Mouse (Mus musculus): Measurements from ENCODE around the gene Hrk. TPM values are rescaled to one million over a fixed set of nuclear protein-coding genes. Genes with fewer than 3 reads are reported as not detected.

Hrk gene
- polyA plus RNA-seq, 1 experiment from 2014 or later, result 4.0 TPM

DNA sequence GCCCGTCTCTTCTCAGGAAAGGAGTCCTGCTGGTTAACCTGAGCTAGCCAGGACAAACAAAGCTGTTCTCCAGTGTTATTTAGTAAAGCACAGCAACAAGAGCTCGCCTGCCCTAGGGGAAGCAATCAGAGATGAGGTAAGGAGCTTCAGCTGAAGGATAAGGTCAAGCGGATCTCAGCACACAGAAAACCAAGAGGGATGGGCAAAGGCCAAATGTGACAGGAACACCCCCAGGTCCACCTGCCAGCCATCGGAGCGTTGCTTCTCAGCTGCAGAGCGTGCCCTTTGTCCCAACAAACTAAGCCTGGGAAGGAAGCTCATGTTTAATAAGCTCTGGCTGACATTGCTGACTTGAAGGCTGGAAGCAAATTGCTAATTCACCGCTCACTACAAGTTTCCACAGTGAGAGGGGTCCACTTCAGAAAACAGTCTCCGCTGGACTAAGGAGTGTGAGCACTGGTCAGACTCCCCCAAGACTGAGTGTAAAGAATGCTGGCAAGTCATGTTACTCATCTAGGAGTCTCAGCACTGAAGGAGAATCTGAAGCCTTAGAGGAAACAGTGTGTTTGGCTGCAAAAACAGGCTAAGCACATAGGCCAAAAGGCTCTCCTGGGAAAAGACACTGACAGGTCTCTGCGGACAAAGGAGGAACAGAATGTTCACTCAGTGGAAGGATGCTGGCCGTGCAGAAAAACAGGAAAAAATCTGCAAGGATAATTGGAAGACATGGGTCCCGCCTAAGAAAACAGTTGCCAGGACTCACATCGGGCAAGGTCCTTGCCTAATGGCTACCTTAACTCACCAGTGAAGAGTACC lies 21.0 kb upstream of the Hrk start:
- Histone ChIP-seq H3K4me3 (replicated peaks) (no peak overlapping the region), H3K27ac (replicated peaks) (no peak overlapping the region), H3K4me2 (no peak overlapping the region), H3K9ac (replicated peaks) (no peak overlapping the region), H3K4me1 (peaks cover 49% of the 10 kb centered on the region), H3K36me3 (peaks cover 22% of the 10 kb centered on the region), H3K27me3 (replicated peaks) (no peaks in the 10 kb centered on the region), H3K9me3 (replicated peaks) (no peaks in the 10 kb centered on the region)
- 82% methylated on average over 12 of the region's 12 CpGs for WGBS
- no peak for ATAC-seq (ENCODE audit: low FRiP score)

DNA sequence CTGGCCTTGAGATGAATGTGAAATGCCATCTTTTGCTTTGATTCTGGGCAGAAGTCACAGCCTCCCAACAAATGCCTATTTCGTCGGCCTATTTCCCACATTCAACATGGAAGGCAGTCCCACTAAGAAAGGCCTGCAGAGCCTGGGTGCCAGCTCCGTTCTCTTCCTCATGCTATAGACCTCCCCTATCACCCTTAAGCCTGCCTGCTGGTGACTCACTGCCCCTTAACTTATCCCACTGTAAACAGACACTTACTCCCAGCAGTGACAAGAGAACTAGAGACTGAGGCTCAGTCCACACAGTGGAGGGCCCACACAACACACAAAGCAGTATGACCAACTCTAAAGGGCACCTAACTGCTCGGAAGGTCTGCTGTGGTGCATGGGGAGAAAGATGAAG lies 20.1 kb upstream of the Hrk start:
- 91% methylated on average over 4 of the region's 4 CpGs for WGBS
- no peak for ATAC-seq (ENCODE audit: low FRiP score)
- no peaks in the 10 kb centered on the region for H3K27me3 ChIP-seq (replicated peaks)
- H3K4me1 ChIP-seq, result peaks cover 49% of the 10 kb centered on the region
- H3K4me3 ChIP-seq (replicated peaks), result no peak overlapping the region
- H3K36me3 ChIP-seq, result peaks cover 18% of the 10 kb centered on the region
- no peaks in the 10 kb centered on the region for H3K9me3 ChIP-seq (replicated peaks)
- H3K27ac ChIP-seq (replicated peaks), result no peak overlapping the region
- no peak overlapping the region for H3K4me2 ChIP-seq
- H3K9ac ChIP-seq (replicated peaks), result no peak overlapping the region

DNA sequence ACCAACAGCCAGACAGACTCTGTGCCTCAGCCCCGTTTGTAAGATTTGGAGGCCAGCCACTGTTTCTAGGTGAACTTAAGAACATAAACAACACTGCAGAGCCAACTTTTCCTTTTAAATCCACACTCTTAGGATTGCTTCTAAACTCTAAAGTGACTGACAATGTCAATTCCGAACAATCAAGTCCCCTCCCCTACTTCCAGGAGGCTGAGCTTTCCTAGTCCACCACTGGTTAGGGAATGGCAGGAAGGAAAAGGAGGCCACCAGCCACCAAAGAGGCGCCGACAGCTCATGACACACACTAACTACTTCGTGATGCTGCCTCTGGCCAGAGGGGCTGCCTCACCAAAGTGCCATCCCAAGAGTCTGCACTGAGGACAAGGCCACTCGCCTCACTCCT lies 19.7 kb upstream of the Hrk start:
- no peaks in the 10 kb centered on the region for H3K27me3 ChIP-seq (replicated peaks)
- no peak overlapping the region for H3K9ac ChIP-seq (replicated peaks)
- no peak for ATAC-seq (ENCODE audit: low FRiP score)
- no peak overlapping the region for H3K4me2 ChIP-seq
- no peak overlapping the region for H3K27ac ChIP-seq (replicated peaks)
- H3K9me3 ChIP-seq (replicated peaks), result no peaks in the 10 kb centered on the region
- no peak overlapping the region for H3K4me3 ChIP-seq (replicated peaks)
- H3K4me1 ChIP-seq, result peaks cover 48% of the 10 kb centered on the region
- WGBS, result 85% methylated on average over 6 of the region's 6 CpGs
- H3K36me3 ChIP-seq, result peaks cover 18% of the 10 kb centered on the region

DNA sequence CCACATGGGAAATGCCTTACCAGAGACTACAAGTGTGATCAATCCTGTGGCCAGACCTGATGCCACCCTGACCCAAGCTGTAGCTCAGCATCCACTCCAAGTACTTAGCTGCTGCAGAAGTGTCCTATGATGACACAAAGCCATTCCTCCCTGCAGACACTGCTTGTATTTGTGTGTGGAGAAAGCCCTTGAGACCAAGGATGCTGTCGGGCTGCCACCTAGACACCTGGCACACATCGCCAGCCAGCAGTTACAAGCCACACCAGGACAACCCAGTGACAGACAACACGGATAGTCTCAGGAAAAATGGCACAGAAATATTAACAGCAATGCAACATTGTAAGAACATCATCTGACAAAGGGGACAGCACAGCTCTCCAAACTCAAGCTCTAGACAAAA lies 19.0 kb upstream of the Hrk start:
- Histone ChIP-seq H3K27ac (replicated peaks) (peak overlapping the region; percentile 45; the same call in 1 of the 2 replicates), H3K36me3 (peaks cover 18% of the 10 kb centered on the region), H3K4me2 (0 out of 2 replicates have a peak overlapping the region, but pooled peaks have one; percentile 15), H3K9me3 (replicated peaks) (no peaks in the 10 kb centered on the region), H3K27me3 (replicated peaks) (no peaks in the 10 kb centered on the region), H3K4me3 (replicated peaks) (no peak overlapping the region), H3K4me1 (peaks cover 50% of the 10 kb centered on the region), H3K9ac (replicated peaks) (no peak overlapping the region)
- ATAC-seq (ENCODE audit: low FRiP score), result no peak
- WGBS, result 64% methylated on average over 3 of the region's 3 CpGs

DNA sequence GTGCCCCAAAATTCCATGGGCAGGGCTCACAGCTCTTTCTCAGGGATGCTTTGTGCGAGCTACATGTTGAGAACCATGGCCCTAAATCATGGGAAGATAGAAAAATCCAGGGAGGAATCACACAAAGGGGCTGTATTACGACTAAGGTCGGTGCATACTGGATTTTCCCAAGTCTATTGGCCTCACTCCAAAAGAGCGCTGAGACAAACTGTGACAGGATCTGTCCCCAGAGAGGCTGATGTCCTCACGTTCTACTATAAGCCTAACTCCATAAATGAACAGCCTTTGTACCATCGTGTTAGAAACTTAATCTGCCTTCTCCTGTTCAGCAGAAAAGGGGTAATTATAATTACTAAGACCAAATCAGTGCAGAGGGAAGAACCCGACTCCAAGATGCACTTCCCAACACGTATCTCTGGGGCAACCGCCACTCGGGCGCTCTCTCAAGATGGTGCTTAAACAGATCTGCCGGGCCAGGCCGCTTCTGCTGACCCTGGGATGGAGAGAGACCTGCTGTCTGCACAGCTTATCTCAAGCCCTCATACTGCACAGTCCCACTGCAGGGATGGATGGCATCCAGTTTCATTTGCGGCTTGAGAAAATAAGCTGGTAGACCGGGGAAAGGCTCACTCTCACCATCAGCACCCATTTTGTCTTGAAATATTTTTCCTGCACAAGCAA lies 18.3 kb upstream of the Hrk start:
- H3K4me3 ChIP-seq (replicated peaks), result no peak overlapping the region
- ATAC-seq (ENCODE audit: low FRiP score), result no peak
- H3K9me3 ChIP-seq (replicated peaks), result no peaks in the 10 kb centered on the region
- H3K4me1 ChIP-seq, result peaks cover 50% of the 10 kb centered on the region
- H3K27ac ChIP-seq (replicated peaks), result peak overlapping the region; percentile 45; the same call in 1 of the 2 replicates
- H3K36me3 ChIP-seq, result peaks cover 13% of the 10 kb centered on the region
- 44% methylated on average over 15 of the region's 15 CpGs for WGBS
- H3K4me2 ChIP-seq, result peak overlapping the region; percentile 15; the same call in 1 of the 2 replicates
- H3K9ac ChIP-seq (replicated peaks), result no peak overlapping the region
- H3K27me3 ChIP-seq (replicated peaks), result no peaks in the 10 kb centered on the region

DNA sequence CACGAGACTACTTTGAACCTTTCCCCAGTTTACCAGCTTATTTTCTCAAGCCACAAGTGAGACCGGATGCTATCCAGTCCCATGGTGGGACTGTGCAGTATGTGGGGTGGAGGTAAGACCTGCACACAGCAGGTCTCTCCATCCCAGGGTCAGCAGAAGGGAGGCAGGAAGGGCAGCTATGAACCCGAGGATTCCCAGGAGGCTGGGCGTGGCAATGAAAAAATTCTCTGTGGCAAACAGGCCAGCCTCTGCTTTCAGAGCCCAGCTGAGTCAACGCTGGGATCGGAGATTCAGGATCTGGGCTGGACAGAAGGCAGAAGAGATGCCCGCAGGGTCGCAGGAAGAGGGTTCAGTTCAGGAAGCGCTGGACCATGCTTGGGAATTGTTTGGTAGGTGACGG lies 17.2 kb upstream of the Hrk start:
- Histone ChIP-seq H3K36me3 (peaks cover 6% of the 10 kb centered on the region), H3K4me1 (peaks cover 54% of the 10 kb centered on the region), H3K9me3 (replicated peaks) (no peaks in the 10 kb centered on the region), H3K27me3 (replicated peaks) (no peaks in the 10 kb centered on the region), H3K4me3 (replicated peaks) (no peak overlapping the region), H3K4me2 (no peak overlapping the region), H3K9ac (replicated peaks) (no peak overlapping the region), H3K27ac (replicated peaks) (no peak overlapping the region)
- no peak for ATAC-seq (ENCODE audit: low FRiP score)
- 85% methylated on average over 10 of the region's 10 CpGs for WGBS

DNA sequence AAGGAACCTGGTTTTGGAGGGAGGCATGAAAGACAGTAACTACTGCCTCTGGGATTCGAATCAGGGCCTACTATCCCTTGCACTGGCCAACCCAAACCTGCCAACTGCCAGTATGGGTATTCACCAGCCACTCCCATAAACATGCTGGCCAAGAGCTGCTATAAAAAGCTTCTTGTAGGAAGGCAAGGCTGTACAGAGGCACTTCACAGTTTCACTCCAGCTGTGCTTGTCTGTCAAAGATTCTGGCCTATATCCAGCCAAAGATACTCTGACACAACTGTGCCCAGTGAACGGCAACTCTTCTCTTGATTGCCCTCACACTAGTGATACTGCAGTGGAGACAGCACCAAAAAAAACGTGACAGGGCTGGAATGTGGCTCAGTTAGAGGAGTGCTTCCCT lies 14.7 kb upstream of the Hrk start:
- Histone ChIP-seq H3K36me3 (peaks cover 5% of the 10 kb centered on the region; the same call in 1 of the 2 replicates), H3K9ac (replicated peaks) (no peak overlapping the region), H3K4me2 (no peak overlapping the region), H3K9me3 (replicated peaks) (no peaks in the 10 kb centered on the region), H3K4me1 (peaks cover 61% of the 10 kb centered on the region), H3K4me3 (replicated peaks) (no peak overlapping the region), H3K27me3 (replicated peaks) (no peaks in the 10 kb centered on the region), H3K27ac (replicated peaks) (no peak overlapping the region)
- ATAC-seq (ENCODE audit: low FRiP score), result no peak
- WGBS, result 83% methylated on average over 3 of the region's 3 CpGs

DNA sequence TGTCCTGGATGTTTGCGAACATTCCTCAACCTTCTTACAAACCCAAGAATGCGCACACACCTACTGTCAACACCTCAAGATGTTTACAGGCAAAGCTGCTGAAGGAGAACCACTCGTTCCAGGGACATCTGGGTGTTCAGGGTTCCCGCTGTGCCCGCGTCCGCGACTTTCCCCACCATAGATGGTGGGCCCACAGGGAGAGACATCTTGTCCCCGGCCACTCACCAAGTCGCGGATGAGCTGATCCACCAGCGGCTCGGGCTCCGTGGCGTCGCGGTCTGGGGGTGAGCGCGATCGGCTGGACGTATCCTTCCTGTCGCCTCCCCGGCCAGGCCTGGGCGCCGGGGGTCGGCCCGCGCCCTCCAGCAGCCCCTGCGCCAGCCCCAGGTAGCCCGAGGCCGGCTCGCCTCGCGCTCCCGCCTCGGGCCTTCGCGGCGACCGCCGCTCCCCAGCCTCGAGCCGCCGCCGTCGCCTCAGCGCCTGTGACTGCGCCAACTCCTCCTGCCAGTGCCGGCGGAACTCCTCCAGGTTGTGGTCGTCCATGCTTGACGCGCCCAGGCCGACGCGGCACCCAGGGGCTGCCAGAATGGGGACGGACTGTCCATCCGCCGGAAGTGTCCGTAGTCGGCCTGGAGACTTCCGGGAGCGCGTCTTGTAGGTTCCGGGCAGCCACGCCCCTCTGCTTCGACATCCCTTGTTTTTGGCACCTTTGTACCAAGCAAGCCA lies 9.4 kb upstream of the Hrk start, which contains the start of gene Fbxw8:
Fbxw8 (minus strand) TSS at position 626 of the 726 bp plus-strand sequence.
- peak within 1 kb of the TSS; percentile 80 for H3K4me2 ChIP-seq
- H3K4me3 ChIP-seq (replicated peaks), result peak within 1 kb of the TSS; percentile 97
- peak; percentile 88 for ATAC-seq (ENCODE audit: low FRiP score)
- H3K9me3 ChIP-seq (replicated peaks), result no peaks in the 10 kb centered on the region
- peaks cover 5% of the 10 kb centered on the region; the same call in 1 of the 2 replicates for H3K36me3 ChIP-seq
- under 1% methylated on average over 63 of the region's 67 CpGs for WGBS
- H3K4me1 ChIP-seq, result peaks cover 26% of the 10 kb centered on the region
- peak within 1 kb of the TSS; percentile 76 for H3K27ac ChIP-seq (replicated peaks)
- H3K9ac ChIP-seq (replicated peaks), result peak within 1 kb of the TSS; percentile 90
- H3K27me3 ChIP-seq (replicated peaks), result no peaks in the 10 kb centered on the region

DNA sequence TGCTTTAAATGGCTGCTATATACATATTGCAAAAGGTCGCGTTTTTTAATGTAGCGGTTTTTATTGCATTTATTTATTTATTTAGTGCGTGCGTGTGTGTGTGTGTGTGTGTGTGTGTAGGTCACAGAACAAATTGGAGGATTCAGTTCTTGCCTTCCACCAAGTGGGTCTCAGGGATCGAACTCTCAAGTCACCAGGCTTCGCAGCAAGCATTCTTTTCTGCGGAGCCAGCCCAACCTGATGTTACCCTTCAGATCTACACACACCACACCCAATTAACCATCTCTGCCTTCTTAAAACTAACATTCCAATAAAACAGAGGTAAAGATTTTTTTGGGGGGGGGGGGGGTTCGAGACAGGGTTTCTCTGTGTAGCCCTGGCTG lies 8.9 kb upstream of the Hrk start:
- Histone ChIP-seq H3K4me2 (peak overlapping the region; percentile 80), H3K27me3 (replicated peaks) (peaks cover 3% of the 10 kb centered on the region), H3K4me1 (peaks cover 25% of the 10 kb centered on the region), H3K9ac (replicated peaks) (peak overlapping the region; percentile 90; the same call in 1 of the 2 replicates), H3K36me3 (peaks cover 5% of the 10 kb centered on the region; the same call in 1 of the 2 replicates), H3K4me3 (replicated peaks) (peak overlapping the region; percentile 97), H3K27ac (replicated peaks) (peak overlapping the region; percentile 76), H3K9me3 (replicated peaks) (no peaks in the 10 kb centered on the region)
- ATAC-seq (ENCODE audit: low FRiP score), result peak; percentile 29; the same call in 1 of the 2 replicates
- WGBS, result 17% methylated on average over 9 of the region's 9 CpGs

DNA sequence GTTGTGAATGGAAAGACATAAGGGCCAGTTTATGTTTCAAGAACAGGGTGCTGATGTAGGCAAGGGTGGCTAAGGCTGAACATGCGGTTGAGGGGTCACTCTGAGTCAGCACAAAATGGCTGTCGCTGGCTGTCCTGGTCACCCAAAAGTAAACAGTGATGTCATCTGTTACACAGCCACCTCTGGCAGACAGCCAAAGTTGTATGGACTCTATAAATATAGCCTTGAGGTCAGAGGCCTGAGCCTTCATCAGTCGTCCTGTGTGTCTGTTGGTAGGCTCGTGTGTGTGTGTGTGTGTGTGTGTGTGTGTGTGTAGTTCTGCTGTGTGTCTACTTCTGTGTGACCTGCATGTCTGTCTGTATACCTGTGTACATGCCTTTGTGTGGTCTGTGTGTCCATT lies 7.5 kb upstream of the Hrk start:
- no peak overlapping the region for H3K27ac ChIP-seq (replicated peaks)
- no peak overlapping the region for H3K9ac ChIP-seq (replicated peaks)
- WGBS, result 58% methylated on average over 4 of the region's 4 CpGs
- peaks cover 13% of the 10 kb centered on the region for H3K27me3 ChIP-seq (replicated peaks)
- no peak overlapping the region for H3K4me2 ChIP-seq
- peaks cover 23% of the 10 kb centered on the region for H3K4me1 ChIP-seq
- no peaks in the 10 kb centered on the region for H3K9me3 ChIP-seq (replicated peaks)
- H3K36me3 ChIP-seq, result no peaks in the 10 kb centered on the region
- H3K4me3 ChIP-seq (replicated peaks), result no peak overlapping the region
- no peak for ATAC-seq (ENCODE audit: low FRiP score)

DNA sequence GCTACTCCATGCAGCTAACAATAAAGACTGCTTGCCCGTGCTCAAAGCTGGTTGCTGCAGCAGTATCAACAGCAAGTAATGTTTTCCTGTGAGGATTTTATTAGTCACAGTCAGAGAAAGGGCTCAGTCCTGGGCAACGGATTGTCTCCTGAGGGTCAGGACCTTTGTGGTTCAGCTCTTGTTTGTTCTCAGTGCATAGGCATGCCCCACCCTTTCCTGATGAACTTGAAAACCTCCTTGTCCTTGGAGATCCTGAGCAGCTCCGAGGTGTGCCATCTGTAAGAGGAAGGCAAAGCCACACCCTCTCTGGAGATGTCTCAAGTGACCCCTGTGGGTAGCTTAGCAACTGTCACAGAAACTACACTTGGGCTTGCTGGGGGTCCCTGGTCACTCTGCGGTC lies 3.8 kb upstream of the Hrk start:
- 37% methylated on average over 4 of the region's 4 CpGs for WGBS
- Histone ChIP-seq H3K27me3 (replicated peaks) (peaks cover 33% of the 10 kb centered on the region), H3K4me2 (no peak overlapping the region), H3K27ac (replicated peaks) (no peak overlapping the region), H3K36me3 (no peaks in the 10 kb centered on the region), H3K9me3 (replicated peaks) (no peaks in the 10 kb centered on the region), H3K4me1 (no peaks in the 10 kb centered on the region), H3K4me3 (replicated peaks) (no peak overlapping the region), H3K9ac (replicated peaks) (no peak overlapping the region)
- ATAC-seq (ENCODE audit: low FRiP score), result no peak

Data from neural tube, embryonic 15.5 days (tissue).